Mouse (Mus musculus): Measurements from ENCODE around the gene Chn1. TPM values are rescaled to one million over a fixed set of nuclear protein-coding genes. Genes with fewer than 3 reads are reported as not detected.

Gene Chn1
- total and polyA plus RNA-seq, 2 experiments from 2014 or later: 81.1 to 147 TPM

- no peak for TF ChIP-seq CTCF (IDR thresholded peaks at IDR 0.05)
- no peaks in the 10 kb centered on the region for H3K36me3 ChIP-seq (ENCODE audit: insufficient read depth, low read length)
- H3K4me2 ChIP-seq (ENCODE audit: low read depth, low read length, poor library complexity, severe bottlenecking): no peak overlapping the region
- H3K27ac ChIP-seq (ENCODE audit: low read depth, low read length): no peak overlapping the region
- no peak overlapping the region for H3K4me3 ChIP-seq (ENCODE audit: low read depth, low read length)
- no peaks in the 10 kb centered on the region for H3K4me1 ChIP-seq (ENCODE audit: insufficient read depth, low read length)
- no peak overlapping the region for H3K9ac ChIP-seq (replicated peaks; ENCODE audit: low read length, poor library complexity, severe bottlenecking)
- H3K9me3 ChIP-seq (ENCODE audit: low read length): no peaks in the 10 kb centered on the region
- no peak for DNase-seq (ENCODE audit: low spot score)
- WGBS: 59% methylated on average over 1 of the region's 1 CpGs
- no peaks in the 10 kb centered on the region for H3K27me3 ChIP-seq (ENCODE audit: insufficient read depth, low read length)
- ATAC-seq (ENCODE audit: low FRiP score): no peak
Observed at GRCm38 (mm10) chr2:73682500-73682899, 92.6 kb downstream of the Chn1 start.

GRCm38 (mm10) chr2:73680425-73681027 lies 94.6 kb downstream of the Chn1 start:
- Histone ChIP-seq H3K4me1 (ENCODE audit: insufficient read depth, low read length) (no peaks in the 10 kb centered on the region), H3K9ac (replicated peaks; ENCODE audit: low read length, poor library complexity, severe bottlenecking) (no peak overlapping the region), H3K36me3 (ENCODE audit: insufficient read depth, low read length) (no peaks in the 10 kb centered on the region), H3K4me3 (ENCODE audit: low read depth, low read length) (no peak overlapping the region), H3K27me3 (ENCODE audit: insufficient read depth, low read length) (no peaks in the 10 kb centered on the region), H3K27ac (ENCODE audit: low read depth, low read length) (no peak overlapping the region), H3K9me3 (ENCODE audit: low read length) (no peaks in the 10 kb centered on the region), H3K4me2 (ENCODE audit: low read depth, low read length, poor library complexity, severe bottlenecking) (no peak overlapping the region)
- WGBS: 72% methylated on average over 1 of the region's 1 CpGs
- DNase-seq (ENCODE audit: low spot score): peak; percentile 74
- ATAC-seq (ENCODE audit: low FRiP score): no peak
- TF ChIP-seq CTCF (IDR thresholded peaks at IDR 0.05): no peak

GRCm38 (mm10) chr2:73668608-73669007 lies 106.5 kb downstream of the Chn1 start:
- Histone ChIP-seq H3K4me1 (ENCODE audit: insufficient read depth, low read length) (no peaks in the 10 kb centered on the region), H3K4me3 (ENCODE audit: low read depth, low read length) (no peak overlapping the region), H3K27me3 (ENCODE audit: insufficient read depth, low read length) (no peaks in the 10 kb centered on the region), H3K36me3 (ENCODE audit: insufficient read depth, low read length) (no peaks in the 10 kb centered on the region), H3K27ac (ENCODE audit: low read depth, low read length) (no peak overlapping the region), H3K9me3 (ENCODE audit: low read length) (no peaks in the 10 kb centered on the region), H3K4me2 (ENCODE audit: low read depth, low read length, poor library complexity, severe bottlenecking) (no peak overlapping the region), H3K9ac (replicated peaks; ENCODE audit: low read length, poor library complexity, severe bottlenecking) (no peak overlapping the region)
- TF ChIP-seq CTCF (IDR thresholded peaks at IDR 0.05): no peak
- ATAC-seq (ENCODE audit: low FRiP score): no peak
- no peak for DNase-seq (ENCODE audit: low spot score)
- WGBS: 73% methylated on average over 4 of the region's 4 CpGs

- Histone ChIP-seq H3K4me1 (ENCODE audit: insufficient read depth, low read length) (peaks cover 8% of the 10 kb centered on the region), H3K4me3 (ENCODE audit: low read depth, low read length) (peak overlapping the region; percentile 36; the same call in 1 of the 2 replicates), H3K4me2 (ENCODE audit: low read depth, low read length, poor library complexity, severe bottlenecking) (peak overlapping the region; percentile 55), H3K9me3 (ENCODE audit: low read length) (no peaks in the 10 kb centered on the region), H3K9ac (replicated peaks; ENCODE audit: low read length, poor library complexity, severe bottlenecking) (peak overlapping the region; percentile 42; the same call in 1 of the 2 replicates), H3K27ac (ENCODE audit: low read depth, low read length) (peak overlapping the region; percentile 51; the same call in 1 of the 2 replicates), H3K27me3 (ENCODE audit: insufficient read depth, low read length) (no peaks in the 10 kb centered on the region), H3K36me3 (ENCODE audit: insufficient read depth, low read length) (no peaks in the 10 kb centered on the region)
- TF ChIP-seq CTCF (IDR thresholded peaks at IDR 0.05): no peak
- WGBS: 88% methylated on average over 11 of the region's 11 CpGs
- ATAC-seq (ENCODE audit: low FRiP score) (peak; percentile 26), DNase-seq (ENCODE audit: low spot score) (no peak)
Observed at GRCm38 (mm10) chr2:73660566-73661134, 114.5 kb downstream of the Chn1 start.

GRCm38 (mm10) chr2:73659726-73660565 lies 115.2 kb downstream of the Chn1 start:
- H3K4me2 ChIP-seq (ENCODE audit: low read depth, low read length, poor library complexity, severe bottlenecking): peak overlapping the region; percentile 55
- no peak for TF ChIP-seq CTCF (IDR thresholded peaks at IDR 0.05)
- no peaks in the 10 kb centered on the region for H3K36me3 ChIP-seq (ENCODE audit: insufficient read depth, low read length)
- no peaks in the 10 kb centered on the region for H3K9me3 ChIP-seq (ENCODE audit: low read length)
- peak; percentile 84 for DNase-seq (ENCODE audit: low spot score)
- H3K27me3 ChIP-seq (ENCODE audit: insufficient read depth, low read length): no peaks in the 10 kb centered on the region
- H3K4me1 ChIP-seq (ENCODE audit: insufficient read depth, low read length): peaks cover 8% of the 10 kb centered on the region
- H3K4me3 ChIP-seq (ENCODE audit: low read depth, low read length): peak overlapping the region; percentile 36
- H3K9ac ChIP-seq (replicated peaks; ENCODE audit: low read length, poor library complexity, severe bottlenecking): peak overlapping the region; percentile 42; the same call in 1 of the 2 replicates
- ATAC-seq (ENCODE audit: low FRiP score): peak; percentile 93
- WGBS: 17% methylated on average over 18 of the region's 18 CpGs
- H3K27ac ChIP-seq (ENCODE audit: low read depth, low read length): peak overlapping the region; percentile 52
